Mouse (Mus musculus) embryonic fibroblast, embryonic 13.5 days (primary cell): ENCODE measurements around the gene Creb3l1.

Experiments used
- CTCF ChIP-seq: IDR thresholded peaks from 2 replicates; pipeline ENCODE4 v1.5.1; 2011; ENCODE audit warnings: mild to moderate bottlenecking, control low read depth, low read length, moderate library complexity, borderline replicate concordance; ENCODE audit not compliant: insufficient read depth
- POLR2A ChIP-seq: IDR thresholded peaks from 2 replicates; pipeline ENCODE4 v1.6.1; 2011; ENCODE audit warnings: low read depth, mild to moderate bottlenecking, control low read depth, low read length, moderate library complexity

GRCm38 (mm10) chr2:92025202-92025601 is 900 bp upstream of the Creb3l1 start:
- no peak for TF ChIP-seq CTCF
- TF ChIP-seq POLR2A: no peak
